Mouse (Mus musculus) heart, embryonic 15.5 days (tissue): ENCODE data around the gene Ntrk3. TPM values are rescaled to one million over a fixed set of nuclear protein-coding genes. Genes with fewer than 3 reads are reported as not detected.

ENCODE experiments used
- ATAC-seq: fragments of 200-750 bp; cut with Nextera tagmentation; replicated peaks from 2 replicates; pipeline ENCODE4 v1.8.0; 2017; ENCODE audit warnings: low read depth, moderate TSS enrichment; ENCODE audit not compliant: insufficient number of reproducible peaks, insufficient read depth, low FRiP score
- H3K27ac ChIP-seq: fragments of 300-500 bp; sonication (generic); 2 replicates; pipeline ENCODE4 v1.5.1; 2015; ENCODE audit warnings: mild to moderate bottlenecking, inconsistent platforms
- H3K27me3 ChIP-seq: fragments of 300-500 bp; sonication (generic); 2 replicates; pipeline ENCODE4 v1.6.1; 2015; ENCODE audit warnings: inconsistent platforms
- H3K36me3 ChIP-seq: fragments of 300-500 bp; sonication (generic); 2 replicates; pipeline ENCODE4 v1.6.1; 2015; ENCODE audit warnings: mild to moderate bottlenecking, inconsistent platforms
- H3K4me1 ChIP-seq: fragments of 300-500 bp; sonication (generic); replicated peaks from 2 replicates; pipeline ENCODE4 v1.6.1; 2015; ENCODE audit warnings: inconsistent platforms
- H3K4me2 ChIP-seq: fragments of 300-500 bp; sonication (generic); 2 replicates; pipeline ENCODE4 v1.6.1; 2015; ENCODE audit warnings: inconsistent platforms, mild to moderate bottlenecking, moderate library complexity
- H3K4me3 ChIP-seq: fragments of 300-500 bp; sonication (generic); 2 replicates; pipeline ENCODE4 v1.5.1; 2015; ENCODE audit warnings: mild to moderate bottlenecking, inconsistent platforms
- H3K9ac ChIP-seq: fragments of 300-500 bp; sonication (generic); 2 replicates; pipeline ENCODE4 v1.6.1; 2015; ENCODE audit warnings: mild to moderate bottlenecking, inconsistent platforms
- H3K9me3 ChIP-seq: fragments of 300-500 bp; sonication (generic); replicated peaks from 2 replicates; pipeline ENCODE4 v1.6.1; 2016; ENCODE audit warnings: inconsistent platforms
- WGBS: fragments of 180-500 bp; shearing (Covaris S2); methylation state at CpG from one replicate; pipeline ENCODE4 v1.1.7; 2015; ENCODE audit warnings: mixed read lengths; 5-methylcytosine and 5-hydroxymethylcytosine counted together
- polyA plus RNA-seq: library from polyadenylated mRNA; unstranded; fragments of >200 nt; fragmentation: Nextera tagmentation; extraction: Ambion mirVana; gene quantifications from 2 replicates; pipeline ENCODE4 v1.2.1, GENCODE M21; 2015

Gene Ntrk3
- polyA plus RNA-seq, 1 experiment from 2014 or later, result 1.6 TPM

DNA sequence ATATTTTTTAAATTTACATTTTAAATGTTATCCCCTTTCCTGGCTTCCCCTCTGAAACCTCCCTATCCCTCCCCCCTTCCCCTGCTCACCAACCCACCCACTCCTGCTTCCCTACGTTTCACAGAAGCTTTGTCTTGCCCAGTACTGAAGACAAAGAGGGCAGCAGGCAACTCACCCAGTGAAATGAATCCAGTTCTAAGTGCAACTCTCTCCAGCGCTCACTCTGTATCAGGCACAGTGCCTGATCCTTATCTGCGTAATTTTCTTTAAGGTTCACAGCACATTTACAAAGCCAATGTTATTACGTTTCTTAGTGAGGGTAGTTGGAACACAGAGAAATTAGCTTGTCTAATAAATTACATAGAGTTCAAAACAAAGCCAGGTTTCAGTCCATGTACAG, 592.6 kb downstream of the Ntrk3 start:
- Histone ChIP-seq H3K4me2 (no peak overlapping the region), H3K4me3 (no peak overlapping the region), H3K9ac (no peak overlapping the region), H3K36me3 (no peaks in the 10 kb centered on the region), H3K4me1 (no peaks in the 10 kb centered on the region), H3K9me3 (no peaks in the 10 kb centered on the region), H3K27me3 (no peaks in the 10 kb centered on the region), H3K27ac (no peak overlapping the region)
- WGBS, result 50% methylated on average over 4 of the region's 4 CpGs
- ATAC-seq, result no peak

DNA sequence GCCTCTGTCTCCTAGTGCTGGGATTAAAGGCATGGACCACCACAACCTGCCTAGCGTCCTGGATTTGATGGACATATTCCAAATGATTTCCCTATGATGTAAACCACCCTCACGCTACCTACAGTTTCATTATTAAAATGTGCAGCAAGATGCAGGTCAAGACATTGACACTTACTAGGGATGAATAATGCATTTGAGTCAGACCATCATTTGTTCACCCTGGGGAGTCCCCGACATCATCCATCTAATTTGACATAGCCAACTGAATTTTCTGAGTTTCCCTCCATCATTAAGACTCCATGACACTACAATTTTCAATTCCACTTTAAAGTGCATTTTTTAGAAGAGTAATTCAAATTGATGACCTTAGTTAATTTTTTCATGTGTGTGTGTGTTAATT, 593.0 kb downstream of the Ntrk3 start:
- no peak overlapping the region for H3K4me3 ChIP-seq
- H3K4me1 ChIP-seq, result no peaks in the 10 kb centered on the region
- H3K9me3 ChIP-seq, result no peaks in the 10 kb centered on the region
- H3K9ac ChIP-seq, result no peak overlapping the region
- H3K27me3 ChIP-seq, result no peaks in the 10 kb centered on the region
- H3K4me2 ChIP-seq, result no peak overlapping the region
- ATAC-seq, result no peak
- H3K27ac ChIP-seq, result no peak overlapping the region
- H3K36me3 ChIP-seq, result no peaks in the 10 kb centered on the region
- WGBS, result 78% methylated on average over 3 of the region's 3 CpGs

DNA sequence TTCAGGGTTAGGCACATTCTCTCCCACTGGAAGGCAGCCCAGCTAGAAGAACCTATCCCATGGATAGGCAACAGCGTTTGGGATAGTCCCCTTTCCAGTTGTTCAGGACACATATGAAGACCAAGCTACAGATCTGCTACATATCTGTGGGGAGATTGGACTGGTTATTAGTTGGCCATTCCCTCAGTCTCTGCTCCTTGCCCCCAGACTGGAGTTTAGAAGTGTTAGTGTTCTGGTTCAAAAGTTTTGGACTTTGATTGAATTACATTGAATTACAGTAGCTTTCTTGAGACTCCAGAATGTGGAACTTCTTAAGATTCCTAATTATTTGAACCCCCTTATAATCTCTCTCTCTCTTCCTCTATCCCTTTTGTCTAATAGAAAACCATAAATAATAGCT, 607.8 kb downstream of the Ntrk3 start:
- no peaks in the 10 kb centered on the region for H3K27me3 ChIP-seq
- no peaks in the 10 kb centered on the region for H3K4me1 ChIP-seq
- no peaks in the 10 kb centered on the region for H3K36me3 ChIP-seq
- no peak overlapping the region for H3K4me2 ChIP-seq
- no peaks in the 10 kb centered on the region for H3K9me3 ChIP-seq
- ATAC-seq, result no peak
- H3K4me3 ChIP-seq, result no peak overlapping the region
- H3K9ac ChIP-seq, result no peak overlapping the region
- WGBS, result 83% methylated on average over 1 of the region's 1 CpGs
- no peak overlapping the region for H3K27ac ChIP-seq

Other genes with a start within 250 kb of the Ntrk3 start
- 48.0 and 53.9 TPM in 2 replicates for gene Mrps11, start 45.1 kb upstream of the Ntrk3 start, polyA plus RNA-seq
- gene Mrpl46, start 45.5 kb upstream of the Ntrk3 start, polyA plus RNA-seq, result 53.1 and 56.4 TPM in 2 replicates
- 9.5 and 12.5 TPM in 2 replicates for gene Det1, start 109.3 kb upstream of the Ntrk3 start, polyA plus RNA-seq
- gene Aen, start 157.8 kb upstream of the Ntrk3 start, polyA plus RNA-seq, result 26.8 and 32.9 TPM in 2 replicates
- 12.7 and 18.3 TPM in 2 replicates for gene Isg20, start 175.4 kb upstream of the Ntrk3 start, polyA plus RNA-seq